Mouse (Mus musculus): ENCODE results near the gene Tex26. TPM values are rescaled to one million over a fixed set of nuclear protein-coding genes. Genes with fewer than 3 reads are reported as not detected.

Tex26 gene
- total and polyA plus RNA-seq, 2 experiments: not detected

- Histone ChIP-seq H3K4me3 (ENCODE audit: insufficient read depth, low read depth, low read length) (no peak overlapping the region), H3K36me3 (ENCODE audit: control insufficient read depth, insufficient read depth, low read length) (no peaks in the 10 kb centered on the region), H3K9ac (ENCODE audit: low read depth, low read length) (no peak overlapping the region), H3K79me2 (ENCODE audit: control insufficient read depth, insufficient read depth, low read length) (no peaks in the 10 kb centered on the region), H3K27ac (replicated peaks; ENCODE audit: insufficient read depth, low read depth, low read length) (no peak overlapping the region), H3K4me1 (ENCODE audit: control insufficient read depth, insufficient read depth, low read length) (no peaks in the 10 kb centered on the region), H3K27me3 (ENCODE audit: control insufficient read depth, insufficient read depth, low read length) (peaks cover 2% of the 10 kb centered on the region; the same call in 1 of the 2 replicates)
- TF ChIP-seq CTCF (IDR thresholded peaks at IDR 0.05; ENCODE audit: low read depth, low read length): no peak
- no peak for TF ChIP-seq POLR2A (IDR thresholded peaks at IDR 0.05; ENCODE audit: extremely low read depth, insufficient read depth, low read length)
- WGBS: 88% methylated on average over 10 of the region's 10 CpGs
- DNase-seq (ENCODE audit: extremely low read depth, low read depth, low spot score): no peak
Measured at GRCm38 (mm10) chr5:149412671-149413070, 26.8 kb upstream of the Tex26 start.

DNA sequence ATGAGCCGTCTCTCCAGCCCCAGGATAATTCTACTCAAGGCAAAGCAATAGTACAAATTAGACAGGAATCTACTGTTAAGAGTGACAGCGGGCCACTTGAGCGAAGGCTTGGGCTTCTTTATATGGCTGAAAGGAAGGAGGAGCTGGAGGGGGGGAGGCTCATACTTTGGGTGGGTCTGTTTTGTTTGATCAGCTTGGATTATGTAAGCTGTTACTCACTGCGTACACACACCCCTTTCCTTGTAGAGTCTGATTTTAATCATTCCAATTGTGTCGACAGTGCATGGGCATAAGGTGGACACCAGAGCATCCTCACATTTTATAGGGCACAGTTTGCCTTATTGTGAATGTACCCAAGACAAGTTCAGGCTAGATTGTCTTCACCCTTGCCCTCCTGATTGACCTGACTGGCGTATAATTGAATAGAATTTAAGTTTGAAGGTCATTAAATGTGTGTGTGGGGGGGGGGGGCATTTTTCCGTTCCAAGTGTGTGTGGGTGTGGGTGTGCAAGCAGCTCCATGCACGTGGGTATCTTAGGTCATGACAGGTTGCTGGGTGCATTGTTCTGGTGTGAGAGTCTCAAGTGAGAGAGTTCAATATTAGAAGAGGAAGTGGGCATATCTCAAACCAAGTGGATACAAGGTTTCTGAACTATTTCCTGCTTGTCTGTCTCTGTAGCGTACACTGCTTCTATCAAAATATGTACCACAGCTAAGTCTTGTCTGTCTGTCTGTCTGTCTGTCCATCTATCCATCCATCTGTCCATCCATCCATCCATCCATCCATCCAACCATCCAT lies 24.9 kb upstream of the Tex26 start:
- Histone ChIP-seq H3K27ac (replicated peaks; ENCODE audit: insufficient read depth, low read depth, low read length) (no peak overlapping the region), H3K4me3 (ENCODE audit: insufficient read depth, low read depth, low read length) (no peak overlapping the region), H3K27me3 (ENCODE audit: control insufficient read depth, insufficient read depth, low read length) (peaks cover 2% of the 10 kb centered on the region; the same call in 1 of the 2 replicates), H3K9ac (ENCODE audit: low read depth, low read length) (no peak overlapping the region), H3K79me2 (ENCODE audit: control insufficient read depth, insufficient read depth, low read length) (no peaks in the 10 kb centered on the region), H3K36me3 (ENCODE audit: control insufficient read depth, insufficient read depth, low read length) (no peaks in the 10 kb centered on the region), H3K4me1 (ENCODE audit: control insufficient read depth, insufficient read depth, low read length) (no peaks in the 10 kb centered on the region)
- TF ChIP-seq POLR2A (IDR thresholded peaks at IDR 0.05; ENCODE audit: extremely low read depth, insufficient read depth, low read length) (no peak), CTCF (IDR thresholded peaks at IDR 0.05; ENCODE audit: low read depth, low read length) (no peak)
- DNase-seq (ENCODE audit: extremely low read depth, low read depth, low spot score): no peak
- 66% methylated on average over 9 of the region's 9 CpGs for WGBS

DNA sequence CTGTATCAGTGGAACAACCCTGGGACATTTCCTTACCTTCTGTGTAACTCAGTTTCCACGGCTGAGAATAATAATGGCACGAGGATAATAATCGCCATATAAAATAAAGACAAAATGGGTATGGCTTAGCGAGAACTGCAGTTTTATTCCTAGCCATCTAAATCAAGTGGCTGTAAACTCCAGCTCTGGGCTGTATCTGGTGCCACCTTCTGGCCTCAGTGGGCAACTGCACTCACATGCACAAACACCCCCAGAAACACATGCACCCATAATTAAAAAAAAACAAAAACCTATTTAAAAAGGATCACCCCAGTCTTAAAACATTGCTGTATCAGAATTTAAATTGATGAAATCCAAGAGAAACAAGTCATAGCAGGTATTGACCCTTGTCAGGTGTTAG lies 22.1 kb upstream of the Tex26 start:
- TF ChIP-seq CTCF (IDR thresholded peaks at IDR 0.05; ENCODE audit: low read depth, low read length) (peak; percentile 35; the same call in 1 of the 2 replicates), POLR2A (IDR thresholded peaks at IDR 0.05; ENCODE audit: extremely low read depth, insufficient read depth, low read length) (no peak)
- Histone ChIP-seq H3K27ac (replicated peaks; ENCODE audit: insufficient read depth, low read depth, low read length) (no peak overlapping the region), H3K9ac (ENCODE audit: low read depth, low read length) (no peak overlapping the region), H3K36me3 (ENCODE audit: control insufficient read depth, insufficient read depth, low read length) (no peaks in the 10 kb centered on the region), H3K27me3 (ENCODE audit: control insufficient read depth, insufficient read depth, low read length) (no peaks in the 10 kb centered on the region), H3K4me1 (ENCODE audit: control insufficient read depth, insufficient read depth, low read length) (no peaks in the 10 kb centered on the region), H3K4me3 (ENCODE audit: insufficient read depth, low read depth, low read length) (no peak overlapping the region), H3K79me2 (ENCODE audit: control insufficient read depth, insufficient read depth, low read length) (no peaks in the 10 kb centered on the region)
- DNase-seq (ENCODE audit: extremely low read depth, low read depth, low spot score): no peak
- 95% methylated on average over 4 of the region's 4 CpGs for WGBS

- DNase-seq (ENCODE audit: extremely low read depth, low read depth, low spot score): no peak
- no peaks in the 10 kb centered on the region for H3K4me1 ChIP-seq (ENCODE audit: control insufficient read depth, insufficient read depth, low read length)
- no peak overlapping the region for H3K9ac ChIP-seq (ENCODE audit: low read depth, low read length)
- TF ChIP-seq POLR2A (IDR thresholded peaks at IDR 0.05; ENCODE audit: extremely low read depth, insufficient read depth, low read length): no peak
- TF ChIP-seq CTCF (IDR thresholded peaks at IDR 0.05; ENCODE audit: low read depth, low read length): no peak
- no peak overlapping the region for H3K4me3 ChIP-seq (ENCODE audit: insufficient read depth, low read depth, low read length)
- H3K36me3 ChIP-seq (ENCODE audit: control insufficient read depth, insufficient read depth, low read length): no peaks in the 10 kb centered on the region
- H3K27me3 ChIP-seq (ENCODE audit: control insufficient read depth, insufficient read depth, low read length): no peaks in the 10 kb centered on the region
- no peaks in the 10 kb centered on the region for H3K79me2 ChIP-seq (ENCODE audit: control insufficient read depth, insufficient read depth, low read length)
- WGBS: 84% methylated on average over 3 of the region's 3 CpGs
- H3K27ac ChIP-seq (replicated peaks; ENCODE audit: insufficient read depth, low read depth, low read length): no peak overlapping the region
Measured at GRCm38 (mm10) chr5:149426525-149426924, 12.9 kb upstream of the Tex26 start.

DNA sequence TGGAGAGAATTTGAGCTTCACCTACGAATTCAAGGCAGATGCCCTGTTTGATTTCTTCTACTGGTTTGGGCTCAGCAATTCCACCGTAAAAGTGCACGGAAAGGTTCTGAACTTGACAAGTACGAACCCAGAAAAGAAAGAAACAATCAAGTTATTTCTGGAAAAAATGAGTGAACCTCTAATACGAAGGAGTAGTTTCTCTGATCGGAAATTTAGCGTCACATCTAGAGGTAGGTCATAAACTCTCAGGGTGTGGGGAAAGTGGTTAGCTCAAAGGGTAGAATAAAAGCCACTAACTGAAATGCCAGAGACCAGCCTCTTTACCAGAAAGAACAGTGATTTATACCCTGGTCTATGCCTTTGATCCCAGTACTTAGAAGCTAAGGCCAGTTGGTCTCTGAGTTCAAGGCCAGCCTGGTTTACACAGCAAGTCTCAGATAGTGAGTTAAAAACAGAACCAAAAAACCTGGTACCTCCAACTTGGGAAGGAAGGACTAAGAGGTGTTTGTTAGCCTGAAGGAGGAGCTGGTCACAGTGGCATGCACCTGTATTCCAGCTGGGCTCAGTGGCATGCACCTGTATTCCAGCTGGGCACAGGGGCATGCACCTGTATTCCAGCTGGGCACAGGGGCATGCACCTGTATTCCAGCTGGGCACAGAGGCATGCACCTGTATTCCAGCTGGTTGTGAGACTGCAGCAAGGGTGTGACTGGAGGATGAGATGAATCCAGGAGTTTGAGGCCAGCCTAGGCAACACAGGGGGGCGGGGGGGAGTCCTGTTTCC lies 12.0 kb upstream of the Tex26 start:
- Histone ChIP-seq H3K4me1 (ENCODE audit: control insufficient read depth, insufficient read depth, low read length) (no peaks in the 10 kb centered on the region), H3K79me2 (ENCODE audit: control insufficient read depth, insufficient read depth, low read length) (no peaks in the 10 kb centered on the region), H3K27me3 (ENCODE audit: control insufficient read depth, insufficient read depth, low read length) (no peaks in the 10 kb centered on the region), H3K4me3 (ENCODE audit: insufficient read depth, low read depth, low read length) (no peak overlapping the region), H3K27ac (replicated peaks; ENCODE audit: insufficient read depth, low read depth, low read length) (no peak overlapping the region), H3K9ac (ENCODE audit: low read depth, low read length) (no peak overlapping the region), H3K36me3 (ENCODE audit: control insufficient read depth, insufficient read depth, low read length) (no peaks in the 10 kb centered on the region)
- DNase-seq (ENCODE audit: extremely low read depth, low read depth, low spot score): no peak
- WGBS: 88% methylated on average over 8 of the region's 8 CpGs
- no peak for TF ChIP-seq POLR2A (IDR thresholded peaks at IDR 0.05; ENCODE audit: extremely low read depth, insufficient read depth, low read length)
- TF ChIP-seq CTCF (IDR thresholded peaks at IDR 0.05; ENCODE audit: low read depth, low read length): no peak
